Mouse (Mus musculus) olfactory bulb, adult 2 months (tissue): ENCODE results near the gene Bgn. TPM values are rescaled to one million over a fixed set of nuclear protein-coding genes. Genes with fewer than 3 reads are reported as not detected.

Source experiments
- H3K27ac ChIP-seq: fragments of 200-500 bp; 2 replicates; pipeline ENCODE4 v1.5.1; 2012; ENCODE audit warnings: low read depth, low read length; ENCODE audit not compliant: insufficient read depth
- H3K4me1 ChIP-seq: fragments of 200-500 bp; 2 replicates; pipeline ENCODE4 v1.6.1; 2012; ENCODE audit warnings: low read length; ENCODE audit not compliant: control insufficient read depth, insufficient read depth
- H3K4me3 ChIP-seq: fragments of 200-500 bp; 2 replicates; pipeline ENCODE4 v1.5.1; 2012; ENCODE audit warnings: mild to moderate bottlenecking, low read depth, low read length, moderate library complexity; ENCODE audit not compliant: insufficient read depth
- CTCF ChIP-seq: fragments of 200-500 bp; IDR thresholded peaks from 2 replicates; pipeline ENCODE4 v1.5.1; 2012; ENCODE audit warnings: low read depth, mild to moderate bottlenecking, low read length, moderate library complexity; ENCODE audit not compliant: insufficient read depth
- POLR2A ChIP-seq: fragments of 200-500 bp; IDR thresholded peaks from 2 replicates; pipeline ENCODE4 v1.6.1; 2012; ENCODE audit warnings: mild to moderate bottlenecking, low read depth, low read length, moderate library complexity; ENCODE audit not compliant: insufficient read depth
- WGBS: fragments of 180-500 bp; shearing (Covaris S2); methylation state at CpG from one replicate; pipeline ENCODE4 v1.1.7; 2018; 5-methylcytosine and 5-hydroxymethylcytosine counted together
- polyA plus RNA-seq: library from polyadenylated mRNA; stranded (reverse); fragments of >200 nt; gene quantifications from 2 replicates; pipeline ENCODE4 v1.2.4, GENCODE M21; 2012; ENCODE audit warnings: low replicate concordance; ENCODE audit not compliant: missing spikeins, insufficient read depth, insufficient read length

The Bgn gene
- polyA plus RNA-seq, 1 experiment = not detected

DNA sequence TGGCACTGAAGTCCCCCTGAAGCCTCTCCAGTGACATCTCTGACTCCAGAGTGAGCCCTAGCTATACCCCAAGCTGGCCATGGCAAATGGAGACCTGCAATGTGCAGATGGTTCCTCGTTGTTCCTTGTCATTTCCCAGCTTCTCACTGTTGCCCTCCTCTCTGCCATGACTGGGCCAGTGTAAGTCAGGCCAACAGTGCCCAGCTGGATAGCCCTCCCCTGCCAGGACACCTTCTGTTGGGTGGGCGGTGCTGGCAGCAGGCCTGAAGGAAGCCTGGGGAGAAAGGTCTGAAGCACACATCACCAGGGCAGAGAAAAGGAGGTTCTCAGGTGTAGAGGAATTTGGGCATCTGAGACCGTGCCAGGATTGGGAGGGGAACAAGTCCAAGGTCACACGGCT, 23.2 kb downstream of the Bgn start:
- no peak for TF ChIP-seq POLR2A
- TF ChIP-seq CTCF = no peak
- Histone ChIP-seq H3K27ac (no peak overlapping the region), H3K4me3 (no peak overlapping the region), H3K4me1 (peaks cover 6% of the 10 kb centered on the region)
- WGBS = 80% methylated on average over 4 of the region's 4 CpGs

DNA sequence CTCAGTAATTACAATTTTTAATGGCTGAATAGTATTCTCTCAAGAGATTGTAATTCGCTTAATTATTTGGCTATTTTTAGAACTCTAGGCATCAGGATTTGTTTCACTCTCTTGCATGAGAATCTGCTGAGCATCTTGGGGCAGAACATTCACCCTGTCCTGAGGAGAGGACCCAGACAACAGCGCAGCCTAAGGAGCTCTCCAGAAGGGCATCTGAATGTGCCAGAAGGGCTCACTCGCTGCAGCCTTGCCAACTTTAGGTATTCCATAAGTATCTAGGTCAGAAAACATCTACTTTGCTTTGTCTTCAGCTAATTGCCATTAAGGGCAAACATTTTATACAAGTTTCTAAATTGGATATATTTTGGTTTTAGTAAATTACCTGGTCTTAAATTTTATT, 25.8 kb downstream of the Bgn start:
- TF ChIP-seq POLR2A = no peak
- no peak for TF ChIP-seq CTCF
- H3K4me1 ChIP-seq = peaks cover 9% of the 10 kb centered on the region; the same call in 1 of the 2 replicates
- H3K27ac ChIP-seq = no peak overlapping the region
- no peak overlapping the region for H3K4me3 ChIP-seq
- 80% methylated on average over 3 of the region's 3 CpGs for WGBS

GRCm38 (mm10) chrX:73512904-73513303, 29.5 kb downstream of the Bgn start:
- TF ChIP-seq CTCF (no peak), POLR2A (no peak)
- Histone ChIP-seq H3K27ac (no peak overlapping the region), H3K4me3 (no peak overlapping the region), H3K4me1 (peaks cover 8% of the 10 kb centered on the region; the same call in 1 of the 2 replicates)
- WGBS = 16% methylated on average over 3 of the region's 3 CpGs

DNA sequence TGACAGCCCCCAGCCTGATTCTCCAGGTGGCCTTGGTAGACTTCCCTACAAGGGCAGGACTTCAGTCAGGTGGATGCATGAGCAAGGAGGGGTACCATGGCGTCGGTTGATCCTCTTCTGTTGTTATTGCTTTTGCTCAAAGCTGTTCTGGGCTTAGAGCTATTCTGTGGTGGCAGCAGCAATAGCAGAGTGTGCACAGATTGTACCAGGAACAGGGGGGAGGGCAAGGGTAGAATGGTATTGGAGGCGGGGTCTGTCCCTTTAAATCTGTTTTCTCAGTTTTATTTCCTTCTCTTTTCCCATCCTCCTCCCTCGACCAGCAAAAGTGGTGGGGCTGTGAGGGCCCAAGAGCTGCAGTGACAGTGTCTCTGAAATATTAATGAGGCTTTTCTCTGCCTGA, 33.2 kb downstream of the Bgn start:
- no peak for TF ChIP-seq POLR2A
- TF ChIP-seq CTCF = no peak
- WGBS = 68% methylated on average over 4 of the region's 4 CpGs
- H3K27ac ChIP-seq = no peak overlapping the region
- no peak overlapping the region for H3K4me3 ChIP-seq
- H3K4me1 ChIP-seq = peaks cover 8% of the 10 kb centered on the region; the same call in 1 of the 2 replicates

GRCm38 (mm10) chrX:73517060-73517600, 33.7 kb downstream of the Bgn start:
- no peak overlapping the region for H3K4me3 ChIP-seq

DNA sequence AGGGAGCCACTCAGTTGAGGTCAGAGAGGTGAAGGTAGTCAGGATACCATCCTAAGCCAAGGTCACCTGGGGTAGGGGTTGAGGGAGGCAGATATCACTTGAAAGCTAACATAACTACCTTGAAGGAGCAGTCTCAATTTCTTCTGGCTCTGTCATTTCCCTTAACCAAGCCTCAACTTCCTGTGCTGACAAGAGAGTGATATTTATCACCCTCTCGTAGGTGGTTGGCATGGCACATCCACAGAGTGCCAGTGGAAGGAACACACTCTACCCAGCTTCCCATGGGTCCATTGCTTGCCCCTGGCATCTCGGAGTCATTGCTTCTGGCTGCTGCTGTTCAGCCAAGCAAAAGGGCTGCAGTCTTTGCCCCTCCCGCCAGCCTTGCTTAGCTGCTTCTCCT, 37.3 kb downstream of the Bgn start:
- 86% methylated on average over 3 of the region's 3 CpGs for WGBS
- Histone ChIP-seq H3K4me3 (no peak overlapping the region), H3K27ac (no peak overlapping the region), H3K4me1 (no peaks in the 10 kb centered on the region; the same call in 1 of the 2 replicates)
- TF ChIP-seq CTCF (no peak), POLR2A (no peak)

More at GRCm38 (mm10) chrX:73517060-73517600, 33.7 kb downstream of the Bgn start:
- H3K4me1 ChIP-seq = peaks cover 8% of the 10 kb centered on the region; the same call in 1 of the 2 replicates
- no peak overlapping the region for H3K27ac ChIP-seq
- TF ChIP-seq POLR2A (no peak), CTCF (no peak)

- Histone ChIP-seq H3K4me3 (no peak overlapping the region), H3K27ac (no peak overlapping the region), H3K4me1 (no peaks in the 10 kb centered on the region)
- TF ChIP-seq POLR2A = no peak
- TF ChIP-seq CTCF = no peak
- 62% methylated on average over 9 of the region's 9 CpGs for WGBS
Observed at GRCm38 (mm10) chrX:73524318-73525222, 41.2 kb downstream of the Bgn start.

DNA sequence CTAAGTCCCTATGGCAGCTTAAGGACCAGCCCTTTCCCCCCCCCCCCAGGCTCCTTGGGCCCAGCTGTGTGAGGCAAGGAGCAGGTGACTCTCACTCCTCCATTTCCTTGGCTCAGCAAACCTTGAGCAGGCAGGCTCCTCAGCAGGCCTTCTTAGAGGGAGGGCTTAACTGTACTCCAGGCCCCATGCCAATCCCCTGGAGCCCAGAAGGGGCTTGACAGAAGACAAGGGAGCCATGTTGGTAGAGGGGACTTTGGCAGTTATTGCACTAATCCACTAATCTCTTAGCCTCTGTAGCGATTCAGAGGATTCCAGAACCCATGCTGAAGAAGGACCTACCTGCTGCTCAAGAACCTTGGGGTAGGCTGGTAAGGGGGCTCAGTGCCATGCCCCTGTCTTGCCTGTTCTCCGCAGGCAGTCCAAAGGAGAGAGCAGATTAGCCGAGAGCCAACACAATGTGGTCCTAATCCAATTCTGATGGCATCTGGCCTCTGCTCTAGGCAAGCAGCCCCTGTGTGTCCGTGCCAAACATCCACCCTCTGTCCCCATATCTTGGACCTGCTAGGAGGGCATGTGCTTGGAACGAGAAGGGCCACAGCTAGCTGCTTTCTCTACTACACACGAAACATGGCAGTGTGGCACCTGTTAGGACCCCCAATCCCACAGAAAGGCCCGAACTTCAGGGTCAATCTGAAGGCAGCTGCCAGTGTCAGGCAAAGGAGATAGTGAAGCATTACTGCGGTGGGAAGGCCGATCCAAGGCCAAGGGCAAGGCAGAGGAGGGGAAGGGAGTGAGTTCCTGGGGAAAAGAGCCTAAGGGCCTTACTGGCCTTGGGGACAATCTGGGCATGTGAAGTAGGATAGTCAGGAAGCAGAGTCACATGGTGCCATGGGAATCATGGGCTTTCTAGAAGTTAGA, 42.1 kb downstream of the Bgn start:
- WGBS = 84% methylated on average over 9 of the region's 9 CpGs
- Histone ChIP-seq H3K4me3 (no peak overlapping the region), H3K27ac (no peak overlapping the region), H3K4me1 (no peaks in the 10 kb centered on the region)
- TF ChIP-seq CTCF (no peak), POLR2A (no peak)
